Mouse (Mus musculus): ENCODE data around the gene Bfsp2. TPM values are rescaled to one million over a fixed set of nuclear protein-coding genes. Genes with fewer than 3 reads are reported as not detected.

Bfsp2 gene
- polyA plus RNA-seq, 1 experiment from 2014 or later, result 5.4 TPM

- Histone ChIP-seq H3K9me3 (replicated peaks; ENCODE audit: control insufficient read depth, low read length) (no peaks in the 10 kb centered on the region), H3K9ac (ENCODE audit: low read depth, low read length) (no peak overlapping the region), H3K36me3 (ENCODE audit: control insufficient read depth, insufficient read depth) (no peaks in the 10 kb centered on the region), H3K4me1 (ENCODE audit: control insufficient read depth, low read depth, low read length) (no peaks in the 10 kb centered on the region), H3K4me2 (ENCODE audit: low read depth, low read length) (no peak overlapping the region), H3K27ac (ENCODE audit: low read length) (no peak overlapping the region), H3K4me3 (ENCODE audit: low read depth, low read length) (no peak overlapping the region), H3K27me3 (ENCODE audit: control insufficient read depth, insufficient read depth, low read depth, low read length) (no peaks in the 10 kb centered on the region)
- no peak for ATAC-seq (ENCODE audit: low read depth)
- 48% methylated on average over 4 of the region's 4 CpGs for WGBS (ENCODE audit: insufficient replicate concordance)
Observed at GRCm38 (mm10) chr9:103408136-103408777, 72.0 kb downstream of the Bfsp2 start.

GRCm38 (mm10) chr9:103403331-103403973 is 76.8 kb downstream of the Bfsp2 start:
- Histone ChIP-seq H3K4me2 (ENCODE audit: low read depth, low read length) (no peak overlapping the region), H3K36me3 (ENCODE audit: control insufficient read depth, insufficient read depth) (no peaks in the 10 kb centered on the region), H3K4me1 (ENCODE audit: control insufficient read depth, low read depth, low read length) (no peaks in the 10 kb centered on the region), H3K4me3 (ENCODE audit: low read depth, low read length) (no peak overlapping the region), H3K27ac (ENCODE audit: low read length) (no peak overlapping the region), H3K9ac (ENCODE audit: low read depth, low read length) (no peak overlapping the region), H3K9me3 (replicated peaks; ENCODE audit: control insufficient read depth, low read length) (peaks cover 2% of the 10 kb centered on the region; the same call in 1 of the 2 replicates), H3K27me3 (ENCODE audit: control insufficient read depth, insufficient read depth, low read depth, low read length) (no peaks in the 10 kb centered on the region)
- no peak for ATAC-seq (ENCODE audit: low read depth)
- WGBS (ENCODE audit: insufficient replicate concordance), result 50% methylated on average over 4 of the region's 4 CpGs

GRCm38 (mm10) chr9:103398509-103399157 is 81.6 kb downstream of the Bfsp2 start:
- H3K4me2 ChIP-seq (ENCODE audit: low read depth, low read length), result no peak overlapping the region
- 78% methylated on average over 21 of the region's 21 CpGs for WGBS (ENCODE audit: insufficient replicate concordance)

GRCm38 (mm10) chr9:103393256-103393655 is 87.0 kb downstream of the Bfsp2 start:
- H3K36me3 ChIP-seq (ENCODE audit: control insufficient read depth, insufficient read depth), result no peaks in the 10 kb centered on the region
- H3K4me3 ChIP-seq (ENCODE audit: low read depth, low read length), result no peak overlapping the region
- no peak overlapping the region for H3K4me2 ChIP-seq (ENCODE audit: low read depth, low read length)
- H3K27ac ChIP-seq (ENCODE audit: low read length), result no peak overlapping the region
- H3K4me1 ChIP-seq (ENCODE audit: control insufficient read depth, low read depth, low read length), result no peaks in the 10 kb centered on the region
- no peak overlapping the region for H3K9ac ChIP-seq (ENCODE audit: low read depth, low read length)
- no peak for ATAC-seq (ENCODE audit: low read depth)
- no peaks in the 10 kb centered on the region for H3K9me3 ChIP-seq (replicated peaks; ENCODE audit: control insufficient read depth, low read length)
- no peaks in the 10 kb centered on the region for H3K27me3 ChIP-seq (ENCODE audit: control insufficient read depth, insufficient read depth, low read depth, low read length)
- WGBS (ENCODE audit: insufficient replicate concordance), result 77% methylated on average over 11 of the region's 11 CpGs

More at GRCm38 (mm10) chr9:103398509-103399157, 81.6 kb downstream of the Bfsp2 start:
- Histone ChIP-seq H3K36me3 (ENCODE audit: control insufficient read depth, insufficient read depth) (no peaks in the 10 kb centered on the region), H3K4me3 (ENCODE audit: low read depth, low read length) (no peak overlapping the region), H3K27ac (ENCODE audit: low read length) (no peak overlapping the region), H3K9me3 (replicated peaks; ENCODE audit: control insufficient read depth, low read length) (peaks cover 2% of the 10 kb centered on the region; the same call in 1 of the 2 replicates), H3K9ac (ENCODE audit: low read depth, low read length) (no peak overlapping the region), H3K27me3 (ENCODE audit: control insufficient read depth, insufficient read depth, low read depth, low read length) (no peaks in the 10 kb centered on the region), H3K4me1 (ENCODE audit: control insufficient read depth, low read depth, low read length) (no peaks in the 10 kb centered on the region)
- ATAC-seq (ENCODE audit: low read depth), result no peak

GRCm38 (mm10) chr9:103391796-103392372 is 88.3 kb downstream of the Bfsp2 start:
- Histone ChIP-seq H3K4me1 (ENCODE audit: control insufficient read depth, low read depth, low read length) (no peaks in the 10 kb centered on the region), H3K27me3 (ENCODE audit: control insufficient read depth, insufficient read depth, low read depth, low read length) (no peaks in the 10 kb centered on the region), H3K36me3 (ENCODE audit: control insufficient read depth, insufficient read depth) (no peaks in the 10 kb centered on the region), H3K27ac (ENCODE audit: low read length) (no peak overlapping the region), H3K9me3 (replicated peaks; ENCODE audit: control insufficient read depth, low read length) (no peaks in the 10 kb centered on the region), H3K9ac (ENCODE audit: low read depth, low read length) (no peak overlapping the region), H3K4me2 (ENCODE audit: low read depth, low read length) (no peak overlapping the region), H3K4me3 (ENCODE audit: low read depth, low read length) (no peak overlapping the region)
- 56% methylated on average over 6 of the region's 6 CpGs for WGBS (ENCODE audit: insufficient replicate concordance)
- ATAC-seq (ENCODE audit: low read depth), result no peak

GRCm38 (mm10) chr9:103389261-103389660 is 91.0 kb downstream of the Bfsp2 start:
- no peaks in the 10 kb centered on the region for H3K9me3 ChIP-seq (replicated peaks; ENCODE audit: control insufficient read depth, low read length)
- H3K9ac ChIP-seq (ENCODE audit: low read depth, low read length), result no peak overlapping the region
- H3K36me3 ChIP-seq (ENCODE audit: control insufficient read depth, insufficient read depth), result no peaks in the 10 kb centered on the region
- H3K27ac ChIP-seq (ENCODE audit: low read length), result no peak overlapping the region
- no peaks in the 10 kb centered on the region for H3K4me1 ChIP-seq (ENCODE audit: control insufficient read depth, low read depth, low read length)
- WGBS (ENCODE audit: insufficient replicate concordance), result 71% methylated on average over 6 of the region's 6 CpGs
- ATAC-seq (ENCODE audit: low read depth), result no peak
- no peak overlapping the region for H3K4me2 ChIP-seq (ENCODE audit: low read depth, low read length)
- H3K27me3 ChIP-seq (ENCODE audit: control insufficient read depth, insufficient read depth, low read depth, low read length), result no peaks in the 10 kb centered on the region
- no peak overlapping the region for H3K4me3 ChIP-seq (ENCODE audit: low read depth, low read length)

- Histone ChIP-seq H3K9ac (ENCODE audit: low read depth, low read length) (no peak overlapping the region), H3K4me3 (ENCODE audit: low read depth, low read length) (no peak overlapping the region), H3K27me3 (ENCODE audit: control insufficient read depth, insufficient read depth, low read depth, low read length) (no peaks in the 10 kb centered on the region), H3K4me1 (ENCODE audit: control insufficient read depth, low read depth, low read length) (no peaks in the 10 kb centered on the region), H3K4me2 (ENCODE audit: low read depth, low read length) (no peak overlapping the region), H3K27ac (ENCODE audit: low read length) (no peak overlapping the region), H3K9me3 (replicated peaks; ENCODE audit: control insufficient read depth, low read length) (no peaks in the 10 kb centered on the region), H3K36me3 (ENCODE audit: control insufficient read depth, insufficient read depth) (no peaks in the 10 kb centered on the region)
- no peak for ATAC-seq (ENCODE audit: low read depth)
- 60% methylated on average over 10 of the region's 10 CpGs for WGBS (ENCODE audit: insufficient replicate concordance)
Observed at GRCm38 (mm10) chr9:103387011-103387653, 93.1 kb downstream of the Bfsp2 start.

- Histone ChIP-seq H3K27ac (ENCODE audit: low read length) (no peak overlapping the region), H3K9me3 (replicated peaks; ENCODE audit: control insufficient read depth, low read length) (no peaks in the 10 kb centered on the region), H3K4me3 (ENCODE audit: low read depth, low read length) (no peak overlapping the region), H3K4me1 (ENCODE audit: control insufficient read depth, low read depth, low read length) (no peaks in the 10 kb centered on the region), H3K27me3 (ENCODE audit: control insufficient read depth, insufficient read depth, low read depth, low read length) (no peaks in the 10 kb centered on the region), H3K36me3 (ENCODE audit: control insufficient read depth, insufficient read depth) (no peaks in the 10 kb centered on the region), H3K9ac (ENCODE audit: low read depth, low read length) (no peak overlapping the region), H3K4me2 (ENCODE audit: low read depth, low read length) (no peak overlapping the region)
- WGBS (ENCODE audit: insufficient replicate concordance), result 62% methylated on average over 5 of the region's 5 CpGs
- no peak for ATAC-seq (ENCODE audit: low read depth)
Observed at GRCm38 (mm10) chr9:103386573-103386972, 93.6 kb downstream of the Bfsp2 start.
